Mouse (Mus musculus) kidney, postnatal 25 days (tissue): ENCODE results near the gene Leap2.

Experiments
- DNase-seq, 2 experiments: peaks; one replicate each; pipeline ENCODE4 v3.0.0; 2021; ENCODE audit warnings: mixed read lengths in 2 of 2

Gene Leap2

DNA sequence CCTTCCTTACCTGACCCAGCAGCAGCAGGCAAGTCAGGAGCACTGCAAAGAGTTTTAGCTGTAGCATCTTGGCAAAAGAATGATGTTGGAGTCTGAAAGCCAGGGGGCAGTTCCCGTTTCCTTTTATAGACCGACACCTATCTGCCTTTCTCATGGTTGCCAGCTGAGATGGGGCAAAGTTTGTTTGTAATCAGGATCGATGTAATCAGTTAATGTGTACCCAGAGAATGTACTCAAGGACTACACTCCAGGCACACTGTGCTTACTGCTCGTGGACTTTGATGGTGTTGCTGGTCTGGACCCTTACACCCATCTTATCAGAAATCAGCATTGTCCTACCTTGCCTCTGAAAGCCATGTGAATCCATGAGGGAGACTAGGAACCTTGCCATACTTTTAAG, at the start of gene Leap2:
Leap2 (minus strand) TSS at position 135 of the 400 bp plus-strand sequence.
- no peak for DNase-seq

DNA sequence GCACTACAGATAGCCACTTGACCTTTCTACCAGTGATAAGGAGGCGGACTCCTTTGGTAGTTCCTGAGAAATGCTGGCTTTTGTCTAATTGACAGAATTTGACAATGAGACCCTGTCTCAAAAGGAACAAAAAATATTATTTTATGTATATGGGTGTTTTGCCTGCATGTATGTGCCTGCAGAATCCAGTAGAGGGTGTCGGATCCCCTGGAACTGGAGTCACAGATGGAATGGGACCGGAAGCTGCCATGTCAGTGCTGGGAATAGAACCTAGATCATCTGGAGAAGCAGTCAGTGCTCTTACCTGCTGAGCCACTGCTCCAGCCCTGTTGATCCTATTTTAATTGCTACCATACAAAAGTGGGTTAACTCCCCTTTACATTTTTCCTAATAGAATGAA, 49.7 kb upstream of the Leap2 start:
- no peak for DNase-seq

DNA sequence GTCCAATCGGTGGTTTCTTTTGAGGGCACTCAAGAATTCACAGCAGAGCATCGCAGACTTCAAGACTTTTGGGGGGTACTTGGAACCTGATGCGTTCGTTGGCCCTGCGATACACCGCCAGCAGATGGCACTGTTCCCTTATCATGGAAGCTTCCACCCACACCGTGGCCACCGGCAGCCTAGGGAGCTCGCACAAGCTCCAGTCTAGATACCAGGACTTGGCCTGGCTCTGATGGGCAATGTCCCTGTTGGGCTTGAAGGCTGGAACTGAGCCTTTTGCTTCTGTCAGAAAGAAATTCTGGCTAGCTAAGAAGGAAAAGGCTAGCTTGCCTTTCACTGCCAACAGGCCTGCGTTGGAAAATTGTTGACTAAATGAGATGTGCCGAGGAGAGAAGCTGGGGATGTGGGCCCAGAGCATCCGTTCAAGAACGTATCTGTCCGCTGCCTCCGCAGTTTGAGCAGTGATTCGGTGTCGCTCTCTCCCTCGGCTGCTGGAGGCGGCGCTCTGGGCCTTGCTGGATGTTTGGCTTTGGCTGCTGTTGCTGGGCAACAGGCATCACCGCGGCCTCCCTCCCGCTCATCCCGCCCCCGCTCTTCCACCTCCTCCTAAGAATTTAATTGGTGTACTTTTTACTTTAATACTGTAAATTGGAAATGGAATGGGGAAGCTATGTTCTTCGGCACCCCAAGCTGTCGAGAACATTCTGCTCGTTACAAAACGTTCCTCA, 47.2 kb upstream of the Leap2 start, which contains the start of gene Gm9837:
Gm9837 (minus strand) TSS at position 512 of the 728 bp plus-strand sequence.
- peak; percentile 89 to 96 for DNase-seq

DNA sequence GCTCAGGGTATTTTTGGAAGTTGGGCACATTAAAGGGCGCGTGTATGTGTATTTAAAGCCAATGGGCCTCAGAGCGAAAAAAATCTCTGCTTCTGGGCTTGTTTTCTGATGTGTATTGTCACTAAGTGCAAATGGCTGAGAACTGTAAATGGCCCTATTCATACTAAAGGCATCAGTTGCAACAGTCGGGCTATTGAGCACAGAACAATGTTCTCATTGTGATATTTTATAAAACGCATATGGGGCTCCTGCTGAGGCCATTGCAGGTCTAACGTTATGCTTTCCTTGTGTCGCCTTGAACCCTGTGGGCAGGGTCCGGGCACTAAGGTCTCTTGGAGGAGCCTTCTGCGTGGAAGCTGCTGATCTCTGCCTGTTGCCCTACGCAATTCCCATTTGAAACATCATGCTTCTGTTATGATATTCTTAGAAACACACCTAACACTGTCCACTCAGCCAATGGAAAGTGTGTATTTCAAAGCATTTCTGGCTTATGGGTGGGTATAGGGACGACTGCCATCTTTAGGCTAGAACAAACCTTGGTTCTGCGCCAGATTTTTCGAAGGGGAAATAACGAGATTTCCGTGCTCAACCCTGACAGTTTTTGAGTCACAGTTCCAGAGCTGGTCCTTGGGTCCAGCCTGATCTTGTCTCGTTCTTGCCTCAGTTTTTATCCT, 46.5 kb upstream of the Leap2 start:
- DNase-seq = no peak

DNA sequence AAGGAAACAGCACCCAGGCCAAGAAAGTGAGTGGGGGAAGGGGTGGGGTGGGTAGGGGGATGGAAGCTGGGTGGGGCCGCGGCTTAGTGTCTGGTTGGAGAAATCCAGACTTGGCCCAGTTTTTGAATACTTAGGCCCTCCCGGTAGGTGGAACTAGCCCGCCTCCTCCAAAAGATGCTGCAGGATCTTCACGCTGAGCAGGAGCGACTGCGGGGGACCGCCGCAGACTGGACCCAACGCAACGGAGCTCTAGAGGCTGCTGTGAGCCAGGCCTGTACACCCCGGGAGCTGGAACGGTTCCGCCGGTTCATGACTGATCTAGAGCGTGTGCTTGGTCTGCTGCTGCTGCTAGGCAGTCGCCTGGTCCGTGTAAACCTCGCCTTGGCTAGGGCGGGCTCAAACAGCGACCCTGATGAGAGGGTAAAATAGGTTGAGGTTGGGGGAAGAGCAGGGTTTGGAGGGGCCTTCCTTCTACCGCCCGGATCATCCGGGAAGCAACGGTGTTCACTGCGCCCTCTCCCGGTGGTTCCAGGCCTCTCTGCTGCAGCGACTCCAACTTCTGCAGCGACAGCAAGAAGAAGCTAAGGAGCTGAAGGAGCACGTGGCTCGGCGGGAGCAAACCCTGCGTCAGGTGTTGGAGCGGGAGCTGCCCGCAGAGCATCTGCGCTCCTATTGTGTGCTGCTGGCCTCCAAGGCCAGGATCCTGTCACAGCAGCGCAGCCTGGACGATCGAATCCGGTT, 43.4 kb upstream of the Leap2 start:
- peak; percentile 84 to 85 for DNase-seq

DNA sequence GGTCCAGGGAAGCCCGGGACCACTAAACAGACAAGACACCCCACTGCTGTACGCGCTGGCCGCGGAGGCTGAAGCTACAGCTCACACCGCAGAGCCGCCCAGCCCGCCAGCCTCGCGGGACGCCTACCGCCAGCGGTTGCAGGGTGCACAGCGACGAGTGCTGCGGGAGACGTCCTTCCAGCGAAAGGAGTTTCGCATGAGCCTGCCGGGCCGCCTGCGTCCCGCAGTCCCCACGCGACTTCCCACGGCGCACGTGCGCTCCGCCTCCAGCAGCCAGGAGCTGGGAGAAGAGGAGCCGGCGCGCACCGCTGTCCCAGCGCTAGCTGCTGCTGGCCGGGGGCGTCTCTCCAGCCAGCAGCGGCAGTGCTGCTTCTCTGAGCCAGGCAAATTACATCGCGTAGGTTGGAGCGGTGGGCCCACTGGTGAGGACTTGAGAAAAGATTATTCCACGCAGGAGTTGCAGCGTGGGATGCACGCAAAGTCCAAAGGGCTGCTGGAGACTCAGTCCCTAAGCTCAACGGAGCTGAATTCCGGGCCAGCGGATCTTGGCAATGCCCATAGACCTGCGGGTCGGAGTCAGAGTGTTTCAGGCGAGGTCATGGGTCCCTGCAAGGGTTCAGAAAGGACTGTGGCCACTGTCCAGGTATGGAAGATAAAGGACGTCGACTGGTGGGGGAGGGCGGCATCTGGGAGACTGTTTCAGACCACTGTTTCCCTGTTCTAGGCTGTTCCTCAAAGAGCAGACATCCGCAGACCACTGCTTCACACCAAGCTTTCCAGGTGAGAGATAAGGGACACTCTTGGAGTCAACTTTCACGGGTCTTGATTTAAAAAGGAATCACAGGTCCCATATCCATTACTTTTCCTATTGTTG, 40.8 kb upstream of the Leap2 start:
- peak in 1 of 2 experiments; percentile 51 for DNase-seq

DNA sequence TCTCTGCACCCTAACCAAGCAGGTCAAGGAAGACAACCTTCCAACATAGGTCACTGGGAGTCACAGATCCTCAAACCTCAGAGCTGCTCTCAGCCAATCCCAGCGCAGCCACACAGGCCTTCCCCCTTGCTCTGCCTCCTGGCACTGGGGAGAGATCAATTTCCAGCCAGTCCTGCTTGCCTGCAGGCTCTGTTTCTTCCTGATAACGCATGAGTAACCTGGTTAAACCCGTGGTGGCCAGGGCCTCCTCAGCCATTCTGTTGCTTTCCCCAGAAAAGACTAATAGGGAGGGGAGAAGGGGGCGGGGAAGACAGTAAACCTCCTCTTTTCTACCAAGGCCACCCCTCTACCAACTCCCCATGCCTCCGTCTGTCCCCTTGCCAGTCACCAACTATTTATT, 38.8 kb upstream of the Leap2 start:
- DNase-seq = no peak

DNA sequence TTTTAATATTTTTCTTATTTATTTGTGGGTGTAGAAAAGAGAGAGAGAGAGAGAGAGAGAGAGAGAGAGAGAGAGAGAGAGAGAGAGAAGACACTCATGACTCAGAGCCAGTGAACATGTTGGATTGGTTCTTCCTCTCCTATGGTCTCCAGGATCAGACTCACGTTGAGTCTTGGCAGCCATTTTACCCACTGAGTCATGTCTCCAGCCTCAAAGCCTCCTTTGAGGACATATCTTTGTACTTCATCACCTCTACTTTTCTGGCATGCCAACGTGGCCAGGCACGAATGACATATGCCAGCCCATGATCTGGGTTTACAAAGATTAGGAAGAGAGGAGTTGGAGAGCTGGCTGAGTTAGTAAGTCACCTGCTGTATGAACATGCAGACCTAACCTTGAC, 37.2 kb upstream of the Leap2 start:
- no peak for DNase-seq

DNA sequence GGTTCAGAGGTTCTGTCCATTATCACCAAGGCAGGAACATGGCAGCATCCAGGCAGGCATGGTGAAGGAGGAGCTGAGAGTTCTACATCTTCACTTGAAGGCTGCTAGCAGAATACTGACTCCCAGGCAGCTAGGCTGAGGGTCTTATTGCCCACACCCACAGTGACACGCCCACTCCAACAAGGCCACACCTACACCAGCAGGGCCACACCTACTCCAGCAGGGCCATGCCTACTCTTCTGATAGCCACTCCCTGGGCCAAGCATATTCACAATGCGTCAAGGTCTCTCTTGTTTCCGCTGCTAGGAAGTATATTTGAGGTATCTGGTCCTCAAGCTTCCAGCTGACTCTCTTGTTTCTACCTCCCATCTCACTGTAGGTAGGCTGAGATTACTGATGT, 36.0 kb upstream of the Leap2 start:
- DNase-seq = no peak

DNA sequence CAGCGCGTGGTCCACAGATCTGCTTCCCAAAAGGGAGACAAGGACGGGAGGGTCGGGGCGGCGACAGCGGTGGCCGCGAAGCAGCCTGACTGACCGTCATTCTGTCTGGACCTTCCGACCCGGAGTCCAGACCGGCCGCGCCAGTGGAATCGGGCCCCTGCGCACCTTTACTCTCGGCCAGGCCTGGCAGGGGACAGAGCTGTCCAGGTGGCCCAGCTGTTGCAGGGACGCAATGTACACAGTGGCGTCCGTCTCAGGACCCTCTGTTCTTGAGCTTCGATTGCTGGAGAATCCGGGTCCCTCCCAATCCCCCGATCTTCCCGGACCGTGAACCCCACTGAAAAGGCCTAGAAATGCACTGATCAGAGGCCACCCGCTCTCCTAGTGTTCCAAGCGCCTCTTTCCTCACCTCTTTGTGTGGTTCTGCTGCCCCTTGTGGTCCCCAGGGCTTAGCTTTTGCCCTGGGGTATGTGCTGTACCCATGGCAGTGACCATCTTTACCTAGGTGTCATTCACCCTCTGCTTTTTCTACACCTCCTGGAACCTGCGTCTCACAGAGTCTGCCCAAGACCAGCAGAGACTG, 34.5 kb upstream of the Leap2 start:
- DNase-seq = peak in 1 of 2 experiments; percentile 61

DNA sequence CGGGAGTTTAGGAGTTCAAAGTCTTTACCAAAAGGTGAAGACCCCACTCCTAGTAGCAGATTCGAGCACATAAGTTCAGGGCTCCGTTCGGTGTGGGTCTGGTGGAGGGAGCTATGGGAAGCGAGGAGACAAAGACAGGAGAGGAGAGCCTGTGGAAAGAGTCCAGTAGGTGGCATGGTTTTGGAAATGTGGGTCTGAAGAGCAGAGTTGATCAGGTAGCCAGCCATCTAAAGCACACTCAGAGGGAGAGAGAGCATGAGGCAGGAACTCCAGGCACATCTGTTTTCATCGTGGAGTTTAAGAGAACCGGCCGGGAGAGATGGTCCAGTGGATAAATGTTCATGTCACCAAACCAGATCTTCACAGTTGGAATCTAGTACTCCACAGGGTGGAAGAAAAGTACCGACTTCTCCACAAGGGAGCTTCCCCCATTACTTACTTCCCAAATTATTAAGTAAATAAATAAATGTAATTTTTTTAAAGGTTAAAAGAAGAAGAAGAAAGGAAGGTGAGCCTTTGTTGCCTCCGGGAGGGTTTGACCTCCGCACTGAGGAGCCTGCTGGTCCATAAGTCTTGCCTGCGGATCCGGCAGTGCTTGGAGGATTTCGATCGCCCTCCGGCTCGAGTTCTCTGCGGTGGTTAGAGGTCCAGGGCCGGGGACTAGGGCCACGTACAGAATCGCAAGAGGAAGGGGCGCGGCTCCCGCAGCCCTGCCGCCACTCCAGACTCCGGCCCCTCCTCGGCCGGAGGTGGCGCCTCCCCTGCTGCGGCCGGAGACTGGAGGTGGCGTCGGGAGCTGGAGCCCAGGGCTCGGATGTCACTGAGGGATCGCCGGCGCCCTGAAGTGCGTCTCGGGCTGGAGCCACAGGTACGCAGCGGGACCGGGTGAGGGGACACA, 33.8 kb upstream of the Leap2 start, which contains the start of the genes Gm10447 and Shroom1:
Gm10447 (minus strand) TSS at position 637 of the 898 bp plus-strand sequence.
Shroom1 (plus strand) TSS at position 732 of the 898 bp plus-strand sequence.
- DNase-seq = peak; percentile 55 to 70

DNA sequence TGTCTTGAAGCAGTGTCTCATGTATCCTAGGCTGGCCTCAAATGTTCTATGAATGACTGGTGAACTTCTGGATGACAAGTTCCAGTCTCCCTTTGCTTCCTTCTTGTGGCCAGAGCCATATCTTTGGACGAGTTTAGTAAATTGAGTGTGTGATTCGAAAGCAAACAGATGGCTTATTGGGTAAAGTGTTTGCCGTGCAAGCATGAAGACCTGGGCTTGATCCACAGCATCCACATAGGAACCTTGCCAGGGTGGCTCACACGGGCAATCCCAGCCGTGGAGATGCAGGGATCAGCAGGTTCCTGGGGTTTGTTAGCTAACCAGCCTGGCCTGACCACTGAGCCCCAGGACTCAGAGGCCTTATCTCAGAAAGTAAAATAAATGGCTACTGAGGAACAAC, 30.1 kb upstream of the Leap2 start:
- DNase-seq = no peak

DNA sequence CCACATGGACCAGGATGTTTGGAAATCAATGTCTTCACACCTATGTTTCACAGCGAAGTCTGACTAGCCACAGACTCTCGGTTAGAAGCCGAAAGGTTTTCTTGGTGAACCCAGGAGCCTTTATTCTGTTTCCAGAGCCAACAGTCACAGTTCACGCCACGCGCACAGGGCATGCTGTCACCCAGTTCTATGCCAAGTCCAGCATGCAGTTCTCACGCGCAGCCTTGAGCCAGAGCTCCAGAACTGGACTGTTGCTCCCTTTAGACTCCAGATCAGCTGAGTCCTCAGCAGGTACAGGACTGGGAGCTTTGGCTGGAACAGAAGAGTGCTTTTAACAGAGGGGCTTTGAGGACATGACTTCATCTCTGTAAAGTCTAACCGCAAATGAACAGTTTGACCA, 29.4 kb upstream of the Leap2 start:
- DNase-seq = peak in 1 of 2 experiments; percentile 48

DNA sequence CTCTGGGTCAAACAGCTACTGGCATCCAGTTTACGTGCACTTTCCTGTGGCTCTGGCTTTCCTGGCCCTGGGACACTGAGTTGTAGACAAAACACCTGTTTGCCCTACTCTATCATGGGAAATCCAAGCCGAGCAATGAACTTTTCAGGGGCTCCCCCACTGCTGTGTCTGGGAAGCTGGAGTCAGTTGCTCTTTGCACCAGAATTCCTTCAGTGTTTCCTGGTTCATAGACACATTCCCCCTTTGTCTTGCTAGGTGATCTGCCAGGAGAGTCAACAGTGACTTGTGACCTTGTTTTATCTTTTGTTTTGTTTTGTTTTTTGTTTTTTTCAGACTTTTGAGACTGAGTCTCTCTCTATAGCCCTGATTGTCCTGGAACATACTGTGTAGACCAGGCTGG, 28.4 kb upstream of the Leap2 start:
- DNase-seq = no peak

DNA sequence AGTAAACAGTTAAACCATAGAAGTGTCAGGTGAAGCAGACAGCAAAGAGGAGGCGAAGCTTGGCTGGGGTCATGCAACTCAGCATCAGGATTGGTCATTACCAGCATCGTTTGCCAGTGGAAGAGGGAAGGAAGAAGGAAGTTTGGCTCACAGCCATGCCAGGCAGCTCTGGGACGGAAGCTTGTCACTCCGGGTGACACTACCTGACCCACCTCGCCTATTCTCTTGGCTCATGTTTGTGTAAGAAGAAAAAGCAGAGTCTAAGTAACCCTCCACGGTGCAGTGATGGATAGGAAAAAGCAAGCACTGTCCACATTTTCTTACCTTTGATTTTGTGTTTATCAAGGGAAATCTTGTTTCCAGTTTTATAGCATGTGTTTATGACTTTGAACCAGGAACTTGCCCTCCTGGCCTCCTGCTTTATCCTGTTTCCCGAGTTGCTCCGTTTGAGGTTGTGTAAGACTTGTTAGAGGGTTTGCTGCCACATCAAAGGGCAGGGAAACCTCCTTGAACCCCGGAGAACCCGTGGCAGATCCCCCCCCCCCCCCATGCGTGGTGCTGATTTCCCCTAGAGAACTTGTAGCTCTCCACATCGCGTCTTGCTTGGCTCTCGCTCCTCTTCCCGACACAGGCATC, 27.2 kb upstream of the Leap2 start:
- no peak for DNase-seq

DNA sequence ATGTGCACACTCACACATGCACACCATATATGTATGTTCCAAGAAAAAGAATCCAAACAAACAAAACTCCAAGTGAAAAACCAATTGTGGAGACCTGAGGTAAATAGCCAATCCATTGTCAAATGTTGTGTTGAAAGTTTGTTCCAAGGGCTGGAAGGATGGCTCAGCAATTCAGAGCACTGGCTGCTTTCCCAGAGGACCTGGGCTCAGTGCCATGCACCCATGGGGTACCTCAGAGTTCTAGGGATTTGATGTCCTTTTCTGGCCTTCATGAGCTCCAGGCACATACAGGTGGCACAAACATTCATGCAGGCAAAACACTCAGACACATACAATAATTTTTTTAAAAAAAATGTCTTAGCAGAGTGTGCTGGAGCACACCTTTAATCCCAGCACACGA, 25.6 kb upstream of the Leap2 start:
- peak; percentile 85 to 87 for DNase-seq

DNA sequence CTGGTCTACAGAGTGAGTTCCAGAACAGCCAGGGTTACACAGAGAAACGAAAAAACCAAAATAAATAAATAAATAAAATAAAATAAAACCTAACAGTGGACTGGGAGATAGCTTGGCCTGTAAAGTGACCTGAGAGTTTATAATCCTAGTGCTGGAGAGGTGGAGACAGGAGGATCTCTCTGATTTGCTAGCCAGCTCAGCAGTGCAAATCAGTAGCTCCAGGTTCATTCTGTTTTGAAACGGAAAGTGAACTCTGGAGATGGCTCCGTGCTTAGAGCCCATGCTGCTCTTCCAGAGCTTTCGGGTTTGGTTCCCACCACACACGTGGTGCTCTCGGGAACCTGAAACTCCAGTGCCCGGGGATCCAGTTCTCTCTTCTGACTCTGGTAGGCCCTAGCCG, 25.0 kb upstream of the Leap2 start:
- DNase-seq = no peak

DNA sequence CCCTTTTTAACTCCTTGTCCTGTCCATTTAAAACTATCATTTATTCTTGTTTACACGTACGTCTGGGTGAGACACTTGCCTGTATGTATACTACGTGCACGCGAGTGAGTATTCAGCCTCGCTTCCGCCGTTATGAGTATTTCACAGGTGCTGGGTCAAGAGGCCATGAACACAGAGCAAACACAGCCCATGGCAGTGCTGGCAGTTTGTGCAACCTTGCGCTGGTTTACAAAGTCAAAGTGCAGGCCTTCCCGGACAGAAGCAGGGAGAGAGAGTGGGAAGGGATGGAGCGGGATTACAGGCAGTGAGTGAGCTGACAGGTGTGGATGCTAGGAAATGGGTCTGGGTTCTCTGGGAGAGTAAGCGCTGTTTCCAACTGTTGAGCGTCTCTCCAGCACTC, 23.2 kb upstream of the Leap2 start:
- no peak for DNase-seq

DNA sequence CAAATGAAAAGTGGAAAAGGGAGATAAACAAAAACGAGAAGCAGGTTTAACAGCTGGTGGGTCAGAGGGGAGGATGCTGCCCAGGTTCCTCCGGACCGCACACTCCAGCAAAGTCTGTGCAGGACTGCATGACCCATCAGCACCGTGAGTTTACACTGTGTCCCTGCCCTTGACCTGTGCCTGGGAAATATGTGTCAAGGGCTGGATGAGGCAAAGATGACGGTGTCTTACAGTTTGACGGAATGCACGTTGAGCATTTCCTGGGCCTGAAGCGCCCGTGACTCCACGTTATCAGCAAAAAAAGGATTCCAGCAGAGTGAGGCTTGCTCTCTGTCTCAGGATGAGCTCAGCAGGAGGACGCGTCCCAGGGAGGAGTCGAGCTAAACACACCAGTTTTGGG, 22.6 kb upstream of the Leap2 start:
- no peak for DNase-seq

DNA sequence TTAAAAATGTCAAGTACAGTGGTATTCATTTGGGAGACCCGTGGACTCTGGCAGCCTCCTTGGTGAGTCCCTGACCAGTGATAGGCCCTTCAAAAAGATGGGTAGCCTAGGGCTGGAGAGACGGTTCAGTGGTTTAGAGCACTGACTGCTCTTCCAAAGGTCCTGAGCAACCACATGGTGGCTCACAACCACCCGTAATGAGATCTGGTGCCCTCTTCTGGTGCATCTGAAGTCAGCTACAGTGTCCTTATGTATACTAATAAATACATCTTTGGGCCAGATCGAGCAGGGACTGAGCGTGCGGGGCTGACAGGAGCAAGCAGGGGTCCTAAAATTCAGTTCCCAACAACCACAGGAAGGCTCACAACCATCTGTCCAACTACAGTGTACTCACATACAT, 20.9 kb upstream of the Leap2 start:
- peak in 1 of 2 experiments; percentile 63 for DNase-seq

DNA sequence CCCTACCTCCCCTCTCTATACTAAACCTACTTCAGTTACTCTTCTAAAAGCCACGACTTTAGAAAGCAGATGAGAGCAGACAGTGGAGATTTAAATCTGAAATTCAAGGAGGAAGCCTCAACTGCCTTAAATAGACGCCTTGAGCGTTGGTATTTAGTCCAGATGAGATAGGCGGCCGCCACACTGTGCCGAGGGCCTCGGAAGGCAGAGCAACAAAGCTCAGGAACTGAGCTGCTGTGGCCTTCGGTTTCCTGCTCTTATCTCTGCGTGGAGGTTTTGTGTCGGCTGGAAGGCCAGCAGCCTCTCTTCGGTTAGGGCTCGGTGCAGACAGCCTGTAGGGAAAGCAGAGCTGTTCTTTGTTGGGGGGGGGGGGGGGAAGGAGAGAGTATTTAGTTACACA, 19.0 kb upstream of the Leap2 start:
- DNase-seq = no peak
